Mouse (Mus musculus) forebrain, embryonic 13.5 days (tissue): ENCODE data around the gene Usp22. TPM values are rescaled to one million over a fixed set of nuclear protein-coding genes. Genes with fewer than 3 reads are reported as not detected.

Source experiments
- ATAC-seq: fragments of 200-750 bp; cut with Nextera tagmentation; 2 replicates; pipeline ENCODE4 v1.8.0; 2017
- H3K27ac ChIP-seq: fragments of 300-500 bp; sonication (generic); 2 replicates; pipeline ENCODE4 v1.5.1; 2015; ENCODE audit warnings: inconsistent platforms, mild to moderate bottlenecking, moderate library complexity
- H3K27me3 ChIP-seq: fragments of 300-500 bp; sonication (generic); 2 replicates; pipeline ENCODE4 v1.6.1; 2015; ENCODE audit warnings: mild to moderate bottlenecking, inconsistent platforms
- H3K36me3 ChIP-seq: fragments of 300-500 bp; sonication (generic); 2 replicates; pipeline ENCODE4 v1.6.1; 2015; ENCODE audit warnings: mild to moderate bottlenecking, inconsistent platforms; ENCODE audit not compliant: poor library complexity, severe bottlenecking
- H3K4me1 ChIP-seq: fragments of 300-500 bp; sonication (generic); 2 replicates; pipeline ENCODE4 v1.6.1; 2015; ENCODE audit warnings: inconsistent platforms
- H3K4me2 ChIP-seq: fragments of 300-500 bp; sonication (generic); 2 replicates; pipeline ENCODE4 v1.6.1; 2015; ENCODE audit warnings: inconsistent platforms, mild to moderate bottlenecking, moderate library complexity
- H3K4me3 ChIP-seq: fragments of 300-500 bp; sonication (generic); 2 replicates; pipeline ENCODE4 v1.5.1; 2015; ENCODE audit warnings: mild to moderate bottlenecking, inconsistent platforms
- H3K9ac ChIP-seq: fragments of 300-500 bp; sonication (generic); 2 replicates; pipeline ENCODE4 v1.6.1; 2015; ENCODE audit warnings: mild to moderate bottlenecking, inconsistent platforms
- H3K9me3 ChIP-seq: fragments of 300-500 bp; sonication (generic); replicated peaks from 2 replicates; pipeline ENCODE4 v1.6.1; 2016; ENCODE audit warnings: inconsistent platforms
- WGBS: fragments of 180-500 bp; shearing (Covaris S2); methylation state at CpG from one replicate; pipeline ENCODE4 v1.1.7; 2015; 5-methylcytosine and 5-hydroxymethylcytosine counted together
- polyA plus RNA-seq: library from polyadenylated mRNA; unstranded; fragments of >200 nt; fragmentation: Nextera tagmentation; extraction: Ambion mirVana; gene quantifications from 2 replicates; pipeline ENCODE4 v1.2.1, GENCODE M21; 2015

Usp22 gene
- polyA plus RNA-seq, 1 experiment from 2014 or later: 272 TPM

DNA sequence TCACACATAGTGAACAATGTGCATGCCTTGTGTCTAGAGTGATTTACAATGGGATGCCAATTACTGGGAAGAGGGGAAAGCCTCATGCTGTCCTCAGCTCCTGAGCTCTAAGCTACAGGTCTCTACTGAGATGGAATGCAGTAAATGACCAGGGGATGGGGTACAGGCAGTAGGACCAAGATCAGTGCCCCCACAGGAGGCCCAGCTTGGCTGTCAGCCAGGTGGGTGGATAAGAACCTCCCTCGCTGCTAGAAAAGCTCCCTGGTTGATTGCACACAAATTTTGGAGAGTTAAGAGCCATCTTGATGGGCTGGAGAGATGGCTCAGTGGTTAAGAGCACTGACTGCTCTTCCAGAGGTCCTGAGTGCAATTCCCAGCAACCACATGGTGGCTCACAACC lies 63.9 kb downstream of the Usp22 start:
- no peak for ATAC-seq
- WGBS: 56% methylated on average over 1 of the region's 1 CpGs
- Histone ChIP-seq H3K4me1 (no peaks in the 10 kb centered on the region), H3K4me3 (no peak overlapping the region), H3K27ac (no peak overlapping the region), H3K9me3 (no peaks in the 10 kb centered on the region), H3K4me2 (no peak overlapping the region), H3K27me3 (no peaks in the 10 kb centered on the region), H3K9ac (no peak overlapping the region), H3K36me3 (no peaks in the 10 kb centered on the region)

DNA sequence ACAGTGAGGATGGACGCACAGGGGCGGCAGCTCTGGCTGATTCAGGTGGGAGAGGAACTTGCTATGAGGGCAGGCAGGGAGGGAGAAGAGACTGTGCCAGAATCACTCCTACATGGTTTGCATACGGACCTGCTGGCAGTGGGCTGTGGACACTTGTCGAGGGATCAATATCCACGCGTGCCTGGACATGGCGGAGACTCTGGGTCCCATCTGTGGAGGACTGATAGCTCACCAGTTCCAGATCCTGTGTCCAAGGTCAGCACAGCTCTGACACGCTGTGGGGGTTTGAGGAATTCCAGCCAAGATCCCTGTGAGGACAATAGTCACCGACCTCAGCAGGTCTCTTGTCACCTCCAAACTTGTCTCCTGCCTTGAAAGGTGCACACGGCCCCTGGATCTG lies 64.7 kb downstream of the Usp22 start:
- H3K4me2 ChIP-seq: no peak overlapping the region
- 87% methylated on average over 10 of the region's 10 CpGs for WGBS
- no peaks in the 10 kb centered on the region for H3K4me1 ChIP-seq
- H3K36me3 ChIP-seq: no peaks in the 10 kb centered on the region
- H3K4me3 ChIP-seq: no peak overlapping the region
- H3K9me3 ChIP-seq: no peaks in the 10 kb centered on the region
- no peak overlapping the region for H3K27ac ChIP-seq
- no peak for ATAC-seq
- no peaks in the 10 kb centered on the region for H3K27me3 ChIP-seq
- H3K9ac ChIP-seq: no peak overlapping the region

DNA sequence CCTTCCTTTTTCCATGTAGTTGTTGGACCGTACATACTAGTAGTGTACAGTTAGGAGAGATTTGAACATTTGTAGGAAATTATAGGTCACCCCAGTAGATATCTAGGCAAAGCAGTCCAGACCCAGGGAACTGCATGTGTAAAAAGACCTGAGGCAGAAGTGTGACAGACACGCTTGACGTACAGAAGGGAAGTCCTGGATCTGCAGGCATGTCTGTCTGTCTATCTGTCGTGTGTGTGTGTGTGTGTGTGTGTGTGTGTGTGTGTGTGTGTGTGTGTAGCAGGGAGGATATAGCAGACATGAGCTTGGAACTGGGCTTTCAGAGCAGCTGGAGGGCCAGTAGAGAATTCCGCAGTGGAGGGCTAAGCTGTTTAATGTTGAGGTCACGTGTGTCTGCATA lies 65.1 kb downstream of the Usp22 start:
- 86% methylated on average over 6 of the region's 6 CpGs for WGBS
- H3K27me3 ChIP-seq: no peaks in the 10 kb centered on the region
- no peak for ATAC-seq
- H3K9ac ChIP-seq: no peak overlapping the region
- H3K9me3 ChIP-seq: no peaks in the 10 kb centered on the region
- no peaks in the 10 kb centered on the region for H3K4me1 ChIP-seq
- H3K4me2 ChIP-seq: no peak overlapping the region
- H3K4me3 ChIP-seq: no peak overlapping the region
- H3K27ac ChIP-seq: no peak overlapping the region
- H3K36me3 ChIP-seq: no peaks in the 10 kb centered on the region

DNA sequence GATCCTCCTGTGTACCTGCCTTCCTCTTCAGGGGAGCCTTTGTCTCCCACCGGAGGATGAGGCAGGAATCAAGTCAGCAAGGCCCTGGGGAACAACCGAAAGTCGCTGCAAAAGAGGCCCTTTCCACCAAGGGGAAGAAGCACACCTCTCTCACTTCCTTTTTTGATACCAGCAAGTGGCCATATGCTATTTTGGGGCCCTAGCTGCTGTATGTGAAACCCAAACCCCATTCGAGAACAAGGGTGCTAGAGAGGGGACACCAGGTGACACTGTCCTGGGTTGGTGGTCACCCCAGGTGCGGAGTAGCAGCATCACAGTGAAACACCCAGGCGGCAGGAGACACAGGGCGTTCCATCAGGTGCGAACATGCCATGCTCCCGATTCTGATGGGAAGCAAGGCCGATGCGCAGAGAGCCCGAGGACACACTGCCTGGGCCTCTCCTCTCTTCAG lies 65.9 kb downstream of the Usp22 start:
- Histone ChIP-seq H3K9ac (no peak overlapping the region), H3K36me3 (no peaks in the 10 kb centered on the region), H3K4me1 (0 out of 2 replicates have a peak, but pooled peaks cover 3% of the 10 kb centered on the region), H3K4me2 (no peak overlapping the region), H3K27me3 (peaks cover under 1% of the 10 kb centered on the region; the same call in 1 of the 2 replicates), H3K27ac (no peak overlapping the region), H3K9me3 (no peaks in the 10 kb centered on the region), H3K4me3 (no peak overlapping the region)
- WGBS: 92% methylated on average over 12 of the region's 12 CpGs
- no peak for ATAC-seq

DNA sequence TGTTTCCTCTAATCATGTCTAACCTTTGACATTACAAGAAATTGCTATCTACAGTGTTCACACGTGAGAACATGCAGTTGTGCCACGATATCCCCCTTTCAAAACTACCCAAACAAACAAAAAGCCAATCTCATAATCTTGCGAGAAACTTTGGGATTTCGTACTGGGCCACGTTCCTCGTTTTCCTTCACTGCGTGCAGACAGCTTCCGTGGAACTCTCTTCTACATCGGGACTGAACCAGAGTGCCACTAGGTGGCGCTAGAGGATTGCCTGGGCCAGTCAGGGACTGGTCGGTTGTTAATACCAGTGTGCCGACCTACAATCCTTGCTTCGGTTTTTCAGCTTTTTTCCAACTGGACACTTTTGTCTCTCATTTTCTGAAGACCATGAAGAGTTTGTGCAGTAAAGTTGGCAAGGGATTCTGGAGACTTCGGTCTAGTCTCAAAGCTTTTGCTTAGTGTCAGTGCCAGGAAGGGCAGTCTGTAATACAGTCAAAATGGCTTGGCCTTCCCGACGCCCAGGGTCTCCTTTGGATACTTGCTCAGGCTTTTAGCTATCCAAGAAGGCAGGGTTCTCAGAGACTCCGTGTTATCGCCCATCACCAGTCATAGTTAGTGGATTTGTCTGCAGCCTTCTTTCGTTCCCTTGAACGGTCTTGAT lies 70.5 kb downstream of the Usp22 start:
- peak; percentile 92 for ATAC-seq
- no peak overlapping the region for H3K27ac ChIP-seq
- no peak overlapping the region for H3K4me3 ChIP-seq
- H3K4me2 ChIP-seq: peak overlapping the region; percentile 1; the same call in 1 of the 2 replicates
- H3K27me3 ChIP-seq: peaks cover 5% of the 10 kb centered on the region; the same call in 1 of the 2 replicates
- H3K9ac ChIP-seq: no peak overlapping the region
- H3K36me3 ChIP-seq: no peaks in the 10 kb centered on the region
- no peaks in the 10 kb centered on the region for H3K9me3 ChIP-seq
- WGBS: 17% methylated on average over 20 of the region's 20 CpGs
- H3K4me1 ChIP-seq: peaks cover 7% of the 10 kb centered on the region; the same call in 1 of the 2 replicates

DNA sequence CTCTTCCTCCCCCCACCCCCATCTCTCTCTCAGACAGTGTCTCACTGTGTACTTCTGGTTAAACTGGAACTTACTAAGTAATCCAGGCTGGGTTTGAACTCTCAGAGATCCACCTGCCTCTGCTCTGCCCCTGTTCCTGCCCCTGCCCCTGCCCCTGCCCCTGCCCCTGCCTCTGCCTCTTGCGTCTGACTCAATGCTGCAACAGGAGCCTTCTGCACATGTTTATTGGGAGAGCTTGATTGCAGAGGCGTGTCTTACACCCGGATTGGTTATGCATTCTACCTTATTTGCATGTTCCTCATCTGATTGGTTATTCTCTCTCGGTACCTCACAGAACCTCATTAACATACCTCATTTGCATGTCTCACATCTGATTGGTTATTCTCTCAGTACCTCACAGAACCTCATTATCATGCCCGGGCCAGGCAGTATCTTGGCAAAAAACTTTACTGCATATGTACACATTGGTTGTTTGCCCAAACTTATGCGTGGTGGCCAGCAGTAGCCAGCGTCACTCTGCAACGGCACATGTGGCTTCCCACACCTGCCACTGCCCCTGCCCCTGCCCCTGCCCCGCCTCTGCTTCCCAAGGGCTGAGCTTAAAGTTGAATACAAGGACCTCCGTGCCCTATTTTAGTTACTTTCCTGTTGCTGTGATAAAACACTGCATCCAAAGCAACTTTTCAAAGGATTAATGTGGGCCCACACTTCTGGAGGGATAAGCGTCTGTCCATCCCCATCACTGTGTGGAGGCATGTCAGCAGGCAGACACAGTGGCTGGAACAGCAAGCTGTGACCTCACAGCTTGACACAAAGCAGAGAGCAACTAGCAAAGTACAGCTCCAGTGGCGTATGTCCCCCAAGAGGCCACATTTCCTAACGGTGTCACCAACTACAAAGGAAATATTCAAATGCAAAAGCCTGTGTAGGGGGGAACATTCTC lies 72.2 kb downstream of the Usp22 start:
- 52% methylated on average over 13 of the region's 13 CpGs for WGBS
- H3K27ac ChIP-seq: no peak overlapping the region
- H3K27me3 ChIP-seq: peaks cover 5% of the 10 kb centered on the region; the same call in 1 of the 2 replicates
- no peaks in the 10 kb centered on the region for H3K9me3 ChIP-seq
- no peak overlapping the region for H3K4me3 ChIP-seq
- peaks cover 7% of the 10 kb centered on the region; the same call in 1 of the 2 replicates for H3K4me1 ChIP-seq
- H3K4me2 ChIP-seq: no peak overlapping the region
- H3K36me3 ChIP-seq: no peaks in the 10 kb centered on the region
- ATAC-seq: no peak
- H3K9ac ChIP-seq: no peak overlapping the region

Other genes with a start within 250 kb of the Usp22 start
- 33.9 and 36.1 TPM in 2 replicates for gene Map2k3, start 243.0 kb downstream of the Usp22 start, polyA plus RNA-seq
- 0.28 and 0.39 TPM in 2 replicates for gene Kcnj12, start 152.5 kb downstream of the Usp22 start, polyA plus RNA-seq
- gene Tnfrsf13b, start 48.3 kb downstream of the Usp22 start, polyA plus RNA-seq: 0.48 and 0.63 TPM in 2 replicates
- gene Aldh3a1, start 32.5 kb upstream of the Usp22 start, polyA plus RNA-seq: not detected in 2 replicates
- 20.4 and 21.0 TPM in 2 replicates for gene Aldh3a2, start 92.4 kb upstream of the Usp22 start, polyA plus RNA-seq
- gene Slc47a2, start 167.8 kb upstream of the Usp22 start, polyA plus RNA-seq: not detected in 2 replicates
- gene Slc47a1, start 203.3 kb upstream of the Usp22 start, polyA plus RNA-seq: 0.06 TPM in 1 of 2 replicates, not detected in the other